Mouse (Mus musculus) gastrocnemius, postnatal 10 days (tissue): ENCODE results near the gene Syne3. TPM values are rescaled to one million over a fixed set of nuclear protein-coding genes. Genes with fewer than 3 reads are reported as not detected.

Experiments
- DNase-seq: peaks from one replicate; pipeline ENCODE4 v3.0.0; 2021; ENCODE audit warnings: mixed read lengths
- long read RNA-seq, 2 experiments: library from polyadenylated mRNA; stranded (forward); transcript quantifications; one replicate each; pipeline ENCODE4 v2.0.0; 2021
- total RNA-seq, 2 experiments: library from RNA; stranded (reverse); gene quantifications; 2 replicates each; pipeline ENCODE4 v1.2.3; 2021

Syne3 gene
- total RNA-seq, result 10 to 100 TPM in 1 of 2 experiments, 1 to 10 TPM in 1; 9.0 to 11.5 TPM
- long read RNA-seq, experiment 1, result 0 reads
- long read RNA-seq, experiment 2, result 0 reads

DNA sequence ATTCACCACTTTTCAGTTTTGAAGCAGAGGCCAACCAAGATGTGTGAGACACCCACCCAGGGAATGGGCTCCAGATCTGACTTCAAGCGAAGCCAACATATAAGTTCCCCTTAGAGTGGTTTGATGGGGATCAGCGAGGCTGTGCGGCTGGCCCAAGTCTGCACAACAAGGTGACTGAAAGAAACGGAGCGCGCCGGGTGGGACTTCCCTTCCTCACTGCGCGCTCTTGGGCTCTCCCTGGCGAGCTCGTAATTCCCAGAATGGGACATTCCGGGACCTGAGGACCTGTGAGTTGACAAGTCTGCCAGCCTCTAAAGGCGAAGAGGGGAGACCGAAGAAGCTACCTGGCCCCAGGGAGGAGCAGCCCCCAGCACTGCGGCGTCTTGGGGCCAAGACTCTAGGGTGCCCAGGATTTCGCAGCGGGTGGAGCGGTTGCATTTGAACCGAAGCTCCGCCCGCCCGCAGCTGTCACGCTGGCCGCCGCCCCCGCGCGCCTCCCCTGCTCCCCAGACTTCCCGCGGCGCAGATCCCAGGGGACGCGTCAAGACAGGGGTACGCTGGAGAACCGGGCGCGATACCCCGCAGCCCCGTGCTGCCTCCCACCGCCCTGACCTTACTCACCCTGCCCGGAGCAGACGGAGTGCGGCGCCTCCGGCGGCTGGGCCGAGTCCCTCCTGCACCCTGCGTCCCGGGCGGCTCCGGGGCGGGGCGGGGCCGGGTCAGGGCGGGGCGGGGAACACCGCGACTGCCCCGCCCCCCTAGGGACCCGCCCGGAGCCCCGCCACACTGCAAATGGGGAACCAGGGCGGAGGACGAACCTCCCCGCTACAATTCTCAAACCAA lies at the start of gene Syne3:
Gene Syne3, minus strand, starts transcription at position 440 of the 843 bp plus-strand sequence.
- DNase-seq, result peak; percentile 76

DNA sequence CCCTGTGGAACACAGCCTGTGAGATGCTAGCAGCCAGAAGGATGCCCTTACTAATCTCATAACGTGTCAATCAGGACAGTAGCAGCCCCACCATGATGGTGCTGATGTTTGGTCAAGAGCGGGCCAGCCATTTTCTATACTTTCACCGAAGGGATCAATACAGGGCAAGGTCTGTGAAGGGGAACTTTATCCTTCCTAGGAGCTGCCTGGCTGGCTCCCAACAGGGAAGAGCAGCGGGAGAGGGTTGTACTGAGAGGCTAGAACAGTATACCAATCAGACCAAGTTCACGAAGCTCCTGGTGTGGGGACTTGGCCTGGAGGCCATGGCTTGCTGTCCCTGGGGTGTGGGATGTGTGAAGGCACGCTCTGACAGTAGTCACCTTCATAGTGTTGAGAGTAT lies 45.7 kb upstream of the Syne3 start:
- no peak for DNase-seq

DNA sequence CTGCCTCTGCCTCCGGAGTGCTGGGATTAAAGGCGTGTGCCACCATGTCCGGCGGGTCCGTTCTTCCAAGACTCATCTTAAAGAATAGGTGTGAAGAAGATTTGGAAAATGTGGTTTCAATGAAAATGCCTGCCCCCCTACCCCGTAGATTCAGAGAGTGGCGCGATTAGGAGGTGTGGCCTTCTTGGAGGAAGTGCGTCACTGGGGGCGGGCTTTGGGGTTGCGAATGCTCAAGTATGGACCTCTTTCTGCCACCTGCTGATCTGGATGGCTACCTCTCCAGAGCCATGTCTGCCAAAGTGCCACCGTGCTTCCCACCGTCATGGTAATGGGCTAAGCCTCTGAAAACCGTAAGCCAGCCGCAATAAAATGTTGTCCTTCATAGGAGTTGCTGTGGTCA lies 44.4 kb upstream of the Syne3 start:
- DNase-seq, result no peak

DNA sequence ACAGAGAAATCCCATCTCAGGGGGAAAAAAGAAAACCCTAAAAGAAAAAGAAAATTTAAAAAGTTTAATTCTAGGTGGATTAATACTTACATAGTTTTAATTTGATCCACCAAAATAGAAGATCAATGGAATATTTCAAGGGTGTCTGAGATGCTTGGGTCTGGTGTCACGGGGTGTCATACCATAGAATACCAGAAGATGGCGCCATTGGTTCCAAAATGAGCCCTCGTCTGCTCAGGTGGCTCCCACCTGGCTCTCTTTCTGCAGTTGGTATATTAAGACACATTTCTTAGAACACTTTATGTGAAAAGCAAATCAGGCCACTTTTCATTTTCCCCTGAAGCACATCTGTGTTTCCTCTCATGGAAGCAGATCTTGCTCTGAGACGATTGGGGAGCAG lies 41.3 kb upstream of the Syne3 start:
- peak; percentile 45 for DNase-seq

DNA sequence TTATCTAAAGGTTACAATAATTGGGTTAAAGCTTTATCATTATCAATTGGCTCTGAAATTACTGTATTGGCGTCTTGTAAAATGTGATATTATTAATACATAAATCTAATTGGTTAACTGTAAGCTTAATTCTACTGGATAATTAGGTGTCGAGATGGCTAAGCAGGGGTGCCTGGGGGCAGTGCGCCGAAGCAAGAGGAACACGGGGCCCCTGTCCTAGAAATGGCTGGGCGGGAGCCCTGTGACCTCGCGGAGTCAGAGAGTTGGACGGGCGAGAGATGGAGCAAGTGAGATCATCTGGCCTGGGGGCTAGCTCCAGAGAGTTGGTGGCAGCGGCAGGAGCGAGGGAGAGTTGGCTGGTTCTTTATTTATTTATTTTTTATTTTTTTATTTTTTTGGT lies 40.2 kb upstream of the Syne3 start:
- DNase-seq, result no peak

DNA sequence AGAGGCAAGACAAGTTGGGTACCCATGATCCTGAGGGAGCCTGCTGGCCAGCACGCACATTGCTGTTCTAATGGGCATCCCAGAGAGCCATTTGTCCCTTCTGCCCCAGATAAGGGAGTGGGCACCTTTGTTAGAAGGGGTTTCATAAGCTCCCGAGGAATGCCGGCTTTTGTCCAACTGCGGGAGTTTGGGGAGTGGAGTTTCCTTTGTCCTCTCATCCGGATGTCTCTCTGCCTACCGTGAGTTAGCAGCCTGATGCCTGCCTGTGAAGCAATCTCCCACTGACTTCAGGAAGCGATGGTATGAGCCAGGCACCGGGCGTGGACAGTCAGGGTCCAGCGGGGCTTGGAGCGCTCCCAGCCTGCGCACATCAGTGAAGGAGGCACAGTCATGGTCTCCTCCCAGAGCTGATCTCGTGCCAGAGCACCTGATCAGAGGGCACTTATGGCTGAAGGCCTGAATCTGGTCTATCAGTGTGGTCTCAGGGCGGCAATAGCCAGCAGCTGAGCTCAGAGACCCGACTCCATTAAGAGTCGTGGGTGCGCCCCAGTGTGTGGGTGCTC lies 38.8 kb upstream of the Syne3 start:
- DNase-seq, result no peak

DNA sequence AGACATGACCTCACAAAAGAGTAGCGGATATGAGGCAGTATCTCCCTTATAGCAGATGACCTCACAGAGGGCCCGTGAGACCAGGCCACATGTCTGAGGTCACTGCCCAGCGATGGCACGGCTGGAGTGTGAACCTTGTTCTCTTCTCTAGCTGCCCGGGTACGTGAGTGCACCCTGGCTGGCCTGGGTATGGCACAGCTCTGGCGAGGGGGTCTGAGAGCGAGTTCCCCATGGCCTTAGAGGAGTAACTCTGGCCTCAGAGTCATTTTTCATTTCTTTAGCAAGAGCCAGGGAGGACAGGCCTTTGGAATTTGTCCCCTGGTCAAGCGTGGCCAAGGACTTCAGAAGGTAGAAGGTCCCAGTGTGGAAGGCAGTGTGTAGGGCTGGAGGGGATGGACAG lies 35.2 kb upstream of the Syne3 start:
- no peak for DNase-seq

DNA sequence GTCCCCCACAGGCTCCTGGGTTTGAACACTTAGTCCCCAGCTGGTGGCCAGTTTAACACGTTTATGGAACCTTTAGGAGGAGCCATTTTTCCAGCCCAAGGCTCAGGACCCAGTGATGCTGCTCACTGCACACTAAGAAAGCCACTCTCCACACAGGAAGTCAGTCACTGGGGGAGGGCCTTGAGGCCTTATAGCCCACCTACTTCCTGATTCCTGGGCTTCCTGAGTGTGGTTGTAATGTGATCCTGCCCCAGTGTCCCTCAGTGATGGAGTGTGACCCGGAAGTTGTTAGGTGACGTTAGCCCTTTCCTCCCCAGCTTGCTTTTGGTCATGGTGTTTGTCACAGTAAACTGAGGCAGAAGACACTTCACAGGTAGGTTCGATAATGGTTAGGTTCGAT lies 33.5 kb upstream of the Syne3 start:
- no peak for DNase-seq

DNA sequence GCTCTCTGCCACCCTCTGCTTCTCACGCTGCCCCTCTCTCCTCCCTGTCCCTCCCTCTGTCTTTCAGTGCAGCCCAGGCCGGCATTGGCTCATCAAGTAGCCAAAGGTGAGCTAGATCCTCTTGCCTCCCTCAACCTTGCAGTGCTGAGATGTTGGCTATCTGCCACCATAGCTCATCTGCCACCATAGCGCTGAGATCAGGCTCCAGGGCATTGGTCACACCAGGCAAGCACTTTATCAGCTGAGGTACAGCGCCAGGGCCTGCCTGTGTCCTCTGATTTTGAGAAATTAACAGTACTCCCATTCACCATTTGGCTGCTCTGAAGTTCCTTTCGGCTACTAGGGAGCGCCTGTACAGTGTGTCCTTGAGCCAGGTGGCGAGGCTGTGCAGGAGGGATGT lies 31.3 kb upstream of the Syne3 start:
- DNase-seq, result no peak

DNA sequence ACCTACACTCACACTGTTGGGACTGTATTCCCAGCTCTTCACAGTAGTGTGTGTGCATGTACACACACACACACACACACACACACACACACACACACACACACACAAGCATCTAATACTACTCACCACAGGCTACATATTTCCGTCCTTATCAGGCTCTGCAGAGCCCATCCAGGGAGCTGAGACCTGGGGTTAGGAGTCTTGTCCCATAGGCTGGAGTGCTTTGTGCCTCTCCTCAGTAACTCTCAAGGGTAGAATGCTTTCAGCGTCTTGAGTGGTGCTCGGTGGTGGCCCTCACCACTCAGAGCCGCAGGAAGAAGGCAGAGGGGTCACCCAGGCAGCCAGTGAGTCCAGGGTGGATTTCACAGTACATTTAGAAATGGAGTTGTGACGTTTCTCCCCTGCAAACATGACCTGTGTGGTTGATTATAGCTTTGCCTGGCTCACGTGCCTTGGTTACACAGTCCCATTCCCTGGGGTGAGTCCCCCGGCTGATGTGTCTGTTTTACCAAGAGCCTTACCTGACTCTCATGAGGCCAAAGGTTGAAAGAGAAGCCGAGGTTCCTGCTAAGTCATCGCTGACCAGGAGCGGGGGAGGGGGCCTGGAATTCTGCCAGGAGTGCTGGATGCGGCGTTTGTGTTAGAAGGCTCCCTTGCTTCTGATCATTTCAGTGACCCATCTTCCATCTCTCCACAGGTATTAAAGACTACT lies 30.1 kb upstream of the Syne3 start:
- DNase-seq, result no peak

DNA sequence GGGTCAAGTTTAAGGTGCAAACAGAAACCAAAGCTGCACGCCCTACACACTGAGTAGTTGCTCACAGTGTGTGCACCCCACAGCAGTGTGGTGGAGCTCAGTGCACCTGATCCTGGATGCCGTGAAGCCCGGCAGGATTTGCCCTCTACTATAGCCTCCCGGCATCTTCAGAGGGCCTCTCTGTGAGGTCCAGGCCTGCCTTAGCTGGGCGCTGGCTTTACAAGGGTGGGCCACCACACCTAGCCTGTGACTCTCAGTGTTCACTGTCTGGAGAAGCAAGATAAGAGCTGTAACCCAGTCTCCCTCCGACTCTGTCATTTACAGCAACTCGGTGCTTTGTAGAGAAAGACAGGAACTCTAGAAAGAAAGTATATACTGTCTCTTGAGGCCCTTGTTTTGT lies 29.3 kb upstream of the Syne3 start:
- DNase-seq, result no peak

DNA sequence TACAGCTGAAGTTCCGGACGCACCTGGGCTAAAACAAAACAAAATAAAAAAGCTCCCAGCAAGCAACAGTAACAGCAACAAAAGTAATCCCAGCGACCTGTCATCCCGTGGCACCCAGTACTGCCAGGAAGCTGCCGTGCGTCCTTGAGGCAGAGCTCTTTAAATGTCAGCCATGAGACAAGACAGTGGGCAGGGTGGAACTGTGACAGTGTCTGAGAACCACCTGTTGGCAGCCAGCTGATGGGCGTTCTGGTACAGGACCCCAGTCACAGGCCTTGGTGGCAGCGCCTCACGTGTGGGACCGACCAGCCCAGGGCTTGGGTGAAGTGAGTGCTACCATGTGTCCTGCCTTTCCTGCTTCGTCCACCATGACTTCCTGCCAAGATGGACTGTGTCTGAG lies 28.6 kb upstream of the Syne3 start:
- DNase-seq, result no peak

DNA sequence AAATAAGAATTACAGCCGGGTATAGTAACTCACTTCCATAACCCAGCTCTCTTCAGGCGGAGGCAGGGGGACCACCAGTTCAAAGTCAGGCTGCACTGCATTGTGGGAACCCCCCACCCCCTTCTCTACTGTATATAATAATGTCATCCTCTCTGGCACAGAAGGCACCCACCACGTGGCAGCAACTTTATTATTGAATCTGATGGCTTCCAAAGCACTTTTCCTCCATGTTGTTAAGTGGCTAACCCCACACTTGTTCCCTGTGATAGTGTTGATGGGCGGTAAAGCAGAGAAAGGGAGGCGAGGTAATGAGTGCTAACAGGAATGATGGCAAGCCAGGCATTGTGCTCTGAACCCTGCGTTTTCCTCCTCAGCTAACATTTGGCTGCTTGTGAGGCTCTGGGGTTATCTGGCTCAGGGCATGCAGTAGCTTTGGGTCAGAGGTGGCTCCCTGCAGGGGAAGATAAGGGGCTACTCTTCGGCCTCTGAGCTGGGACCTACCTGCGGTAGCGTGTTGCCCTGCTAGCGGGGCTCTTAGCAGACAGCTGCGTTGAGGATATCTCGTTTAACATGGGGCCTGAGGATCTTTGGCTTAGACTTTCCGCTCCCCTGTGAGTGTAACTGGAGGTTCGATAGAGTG lies 24.6 kb upstream of the Syne3 start:
- no peak for DNase-seq

DNA sequence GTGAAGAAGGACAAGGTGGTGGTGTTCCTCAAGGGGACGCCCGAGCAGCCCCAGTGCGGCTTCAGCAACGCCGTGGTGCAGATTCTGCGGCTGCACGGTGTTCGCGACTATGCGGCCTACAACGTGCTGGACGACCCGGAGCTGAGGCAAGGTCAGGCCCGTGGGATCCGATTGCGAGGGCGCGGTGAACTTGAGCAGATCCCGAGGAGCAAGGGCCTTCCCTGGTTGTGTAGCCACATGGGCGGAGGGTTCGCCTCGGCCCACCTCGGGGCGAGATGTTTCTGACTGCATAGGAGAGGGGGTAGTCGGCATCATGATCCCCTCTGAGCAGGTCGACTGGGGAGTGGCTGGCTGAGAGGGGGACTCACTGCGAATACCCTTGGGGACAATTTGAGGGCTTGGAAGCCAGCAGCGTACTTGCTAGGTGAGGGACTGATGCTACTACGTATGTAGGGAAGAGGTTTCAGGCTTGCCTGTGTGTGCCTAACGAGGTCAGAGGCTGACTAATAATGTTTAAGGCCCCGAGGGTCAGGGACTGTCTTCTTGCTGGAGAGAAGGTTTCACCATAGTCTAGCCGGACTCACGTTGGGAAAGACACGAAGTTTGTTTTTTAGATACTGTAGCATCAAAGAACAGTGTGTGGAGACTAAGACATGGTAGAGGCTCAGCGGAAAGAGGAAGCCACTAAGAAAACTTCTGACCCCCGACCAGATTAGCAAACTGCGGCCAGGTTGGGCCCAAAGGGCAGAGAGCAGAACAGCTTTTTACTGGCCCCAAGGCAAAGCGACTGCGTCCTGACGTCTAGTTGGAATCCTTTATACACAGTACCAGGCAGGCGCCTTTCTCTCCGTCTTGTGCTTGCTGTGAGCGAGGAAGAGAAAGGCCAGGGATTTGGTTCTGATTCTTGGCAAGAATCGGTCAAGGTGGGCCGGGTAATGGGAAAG lies 23.5 kb upstream of the Syne3 start:
- no peak for DNase-seq

DNA sequence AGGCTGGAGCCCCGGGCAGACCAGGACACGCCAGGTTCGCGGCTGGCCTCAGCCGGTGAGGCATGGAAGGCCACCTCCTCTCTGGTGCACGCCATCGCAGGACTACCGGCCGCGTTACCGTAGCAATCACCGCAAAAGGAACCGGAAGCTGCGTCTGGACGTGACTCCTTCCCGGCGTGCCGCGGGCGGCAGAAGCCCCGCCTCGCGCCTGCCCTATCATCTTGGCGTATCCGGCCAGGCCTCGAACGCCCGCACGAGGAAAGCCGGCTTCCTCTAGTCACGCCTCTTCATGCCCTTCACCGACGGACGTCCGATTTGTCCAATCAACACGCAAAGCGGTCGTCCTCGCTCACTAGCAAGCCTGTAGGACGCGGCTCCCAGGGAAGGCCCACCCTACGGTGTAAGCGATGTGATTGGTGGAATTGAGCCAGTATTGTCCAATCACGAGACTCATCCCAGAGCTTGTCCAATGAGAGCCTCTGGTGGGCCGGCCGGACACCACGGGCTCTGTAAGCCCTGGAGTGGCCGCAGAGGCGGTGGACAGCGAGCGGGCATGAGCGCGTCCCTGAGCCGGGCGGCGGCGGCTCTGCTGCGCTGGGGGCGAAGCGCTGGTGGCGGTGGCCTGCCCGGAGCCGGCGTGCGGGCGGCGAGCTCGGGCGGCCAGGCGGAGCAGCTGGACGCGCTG lies 22.7 kb upstream of the Syne3 start, which contains the start of gene Glrx5:
Gene Glrx5, plus strand, starts transcription at position 542 of the 685 bp plus-strand sequence.
- DNase-seq, result peak; percentile 93

DNA sequence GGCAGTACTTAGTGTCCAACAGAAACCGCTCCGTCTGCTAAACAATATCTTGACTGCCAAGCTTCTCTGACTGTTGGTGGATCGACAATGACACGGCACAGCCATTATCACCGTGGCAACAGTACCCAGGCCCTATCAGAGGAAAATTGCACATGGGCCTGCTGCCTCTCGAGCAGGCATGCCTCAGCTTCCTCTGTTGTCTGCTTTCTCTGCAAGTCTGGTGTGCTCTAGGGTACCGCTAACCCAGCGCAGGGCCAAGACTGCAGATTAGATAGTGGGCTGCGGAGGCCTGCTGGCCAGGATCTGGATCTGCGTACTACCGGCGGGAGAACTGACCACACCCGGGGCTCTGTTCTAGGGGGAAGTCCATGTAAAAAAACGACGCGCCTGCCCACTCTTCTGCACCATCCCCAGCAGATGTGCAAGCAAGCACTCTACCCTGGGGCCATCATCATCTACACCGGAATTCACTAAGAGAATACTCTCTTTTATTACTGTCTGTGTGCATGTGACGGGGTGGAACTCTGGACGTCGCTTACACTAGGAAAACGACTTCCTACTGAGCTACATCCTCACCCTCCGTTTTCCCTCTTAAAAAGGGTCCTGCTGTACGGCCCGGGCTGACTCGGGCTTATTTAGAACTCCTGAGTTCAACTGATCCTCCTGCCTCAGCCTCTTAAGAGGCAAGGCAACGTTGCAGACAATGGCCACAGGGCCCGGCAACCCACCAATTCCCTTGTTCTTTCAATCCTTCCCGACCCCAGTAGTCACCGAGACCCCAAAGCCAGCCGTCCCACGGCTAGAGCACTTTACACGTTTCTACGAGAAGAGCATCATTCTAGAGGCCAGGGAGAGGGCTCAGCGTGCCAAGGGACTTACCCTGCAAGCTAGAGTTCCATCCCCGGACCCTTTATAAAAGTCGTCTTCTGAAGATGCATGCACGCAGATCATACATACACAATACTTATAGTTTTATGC lies 21.8 kb upstream of the Syne3 start:
- no peak for DNase-seq

DNA sequence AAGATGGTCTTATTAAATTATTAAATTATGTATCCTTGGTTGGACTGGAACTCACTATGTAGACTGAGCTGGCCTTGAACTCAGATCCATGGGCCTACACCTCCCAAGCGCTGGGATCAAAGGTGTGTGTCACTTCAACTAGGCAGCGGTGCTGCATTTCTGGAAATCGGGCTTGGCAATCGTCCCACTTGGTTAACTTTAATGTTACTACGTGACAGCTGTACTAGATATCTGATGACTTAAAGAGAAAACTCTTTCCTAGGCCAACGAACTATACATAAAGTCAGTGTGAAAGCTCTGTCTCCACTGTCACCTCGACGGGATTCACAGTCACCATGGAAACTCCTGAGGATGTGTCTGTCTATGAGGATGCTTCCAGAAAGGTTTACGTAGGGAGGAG lies 20.3 kb upstream of the Syne3 start:
- DNase-seq, result no peak

DNA sequence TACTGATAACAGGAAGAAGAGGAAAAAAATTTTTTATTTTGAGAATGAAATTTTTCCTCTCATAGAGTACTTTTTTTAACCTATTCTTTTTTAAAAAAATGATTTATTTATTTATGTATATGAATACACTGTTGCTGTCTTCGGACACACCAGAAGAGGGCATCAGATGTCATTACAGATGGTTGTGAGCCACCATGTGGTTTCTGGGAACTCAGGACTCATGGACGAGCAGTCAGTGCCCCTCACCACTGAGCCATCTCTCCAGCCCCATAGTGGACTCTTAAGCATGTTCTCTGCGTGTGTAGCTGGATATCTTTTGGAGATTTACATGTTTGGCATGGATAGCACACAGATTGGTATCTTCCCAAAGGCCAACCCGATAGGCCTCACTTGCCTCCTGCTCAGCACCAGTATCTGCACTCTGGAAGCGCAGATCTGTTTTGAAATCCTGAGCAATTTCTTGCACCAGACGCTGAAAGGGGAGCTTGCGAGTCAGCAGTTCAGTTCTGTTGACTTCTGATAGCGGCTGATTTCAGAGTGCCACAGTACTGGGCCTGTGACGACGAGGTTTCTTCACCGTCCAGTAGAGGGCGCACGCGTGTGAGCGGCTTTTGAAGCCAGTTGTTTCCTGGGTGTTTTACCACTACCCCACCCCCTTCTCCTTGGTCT lies 17.8 kb upstream of the Syne3 start:
- DNase-seq, result peak; percentile 78

DNA sequence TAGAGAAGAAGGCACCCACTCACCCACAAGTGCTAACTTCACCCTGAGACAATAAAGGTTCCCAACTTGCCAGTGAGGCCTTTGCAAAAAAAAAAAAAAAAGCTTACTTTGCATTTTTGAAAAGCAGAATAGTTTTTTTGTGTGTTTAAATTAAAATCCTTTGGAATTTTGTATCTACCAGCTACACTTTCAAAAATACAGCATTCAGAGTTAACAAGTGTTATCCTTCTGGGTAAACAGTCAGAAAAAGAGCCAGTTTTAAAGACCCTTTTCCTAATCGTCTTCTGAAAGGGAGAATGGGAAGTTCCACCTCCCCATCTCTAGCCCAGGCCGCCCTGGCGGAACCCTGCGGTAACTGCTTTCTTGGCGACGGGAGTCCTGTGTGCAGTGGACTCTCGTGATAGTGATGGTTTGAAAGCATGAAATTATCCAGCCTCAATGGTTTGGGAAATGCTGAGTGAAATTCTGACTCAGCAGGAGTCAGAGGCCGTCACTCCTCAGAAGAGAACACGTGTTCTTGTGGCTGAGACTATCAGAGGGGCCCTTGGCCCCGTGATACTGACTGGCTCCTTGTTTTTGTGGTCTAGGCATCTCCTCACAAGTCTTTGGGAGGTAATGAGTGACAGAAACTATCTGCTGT lies 16.5 kb upstream of the Syne3 start:
- DNase-seq, result no peak
